Mouse (Mus musculus) liver, embryonic 12.5 days (tissue): ENCODE measurements around the gene Ifnl2. TPM values are rescaled to one million over a fixed set of nuclear protein-coding genes. Genes with fewer than 3 reads are reported as not detected.

Experiments used
- polyA plus RNA-seq: library from polyadenylated mRNA; unstranded; fragments of >200 nt; fragmentation: Nextera tagmentation; extraction: Ambion mirVana; gene quantifications from 2 replicates; pipeline ENCODE4 v1.2.1, GENCODE M21; 2016

The Ifnl2 gene
- polyA plus RNA-seq, 1 experiment from 2014 or later: not detected

Other genes starting within 250 kb of the Ifnl2 start
- 4.6 and 5.4 TPM in 2 replicates for gene Eid2, start 242.6 kb downstream of the Ifnl2 start, polyA plus RNA-seq
- 3.6 and 3.7 TPM in 2 replicates for gene Eid2b, start 232.7 kb downstream of the Ifnl2 start, polyA plus RNA-seq
- gene Selenov, start 219.3 kb downstream of the Ifnl2 start, polyA plus RNA-seq: not detected in 2 replicates
- gene Dll3, start 208.2 kb downstream of the Ifnl2 start, polyA plus RNA-seq: 0.10 and 0.31 TPM in 2 replicates
- gene Timm50, start 198.4 kb downstream of the Ifnl2 start, polyA plus RNA-seq: 137 and 146 TPM in 2 replicates
- 54.0 TPM in 2 replicates for gene Supt5, start 171.7 kb downstream of the Ifnl2 start, polyA plus RNA-seq
- 986 and 994 TPM in 2 replicates for gene Rps16, start 159.8 kb downstream of the Ifnl2 start, polyA plus RNA-seq
- gene Plekhg2, start 137.9 kb downstream of the Ifnl2 start, polyA plus RNA-seq: 13.7 and 14.4 TPM in 2 replicates
- gene Zfp36, start 130.2 kb downstream of the Ifnl2 start, polyA plus RNA-seq: 7.4 and 7.5 TPM in 2 replicates
- 35.1 and 36.8 TPM in 2 replicates for gene Med29, start 117.7 kb downstream of the Ifnl2 start, polyA plus RNA-seq
- 36.5 and 42.4 TPM in 2 replicates for gene Paf1, start 117.5 kb downstream of the Ifnl2 start, polyA plus RNA-seq
- 41.0 and 41.3 TPM in 2 replicates for gene Gmfg, start 73.0 kb downstream of the Ifnl2 start, polyA plus RNA-seq
- 1.3 and 1.5 TPM in 2 replicates for gene Lrfn1, start 58.5 kb downstream of the Ifnl2 start, polyA plus RNA-seq
- not detected in 2 replicates for gene Ifnl3, start 12.4 kb upstream of the Ifnl2 start, polyA plus RNA-seq
- gene Sycn, start 30.4 kb upstream of the Ifnl2 start, polyA plus RNA-seq: not detected in 2 replicates
- not detected in 2 replicates for gene Nccrp1, start 36.8 kb upstream of the Ifnl2 start, polyA plus RNA-seq
- 10.0 and 12.5 TPM in 2 replicates for gene Samd4b, start 87.7 kb upstream of the Ifnl2 start, polyA plus RNA-seq
- gene Pak4, start 87.7 kb upstream of the Ifnl2 start, polyA plus RNA-seq: 24.3 and 24.6 TPM in 2 replicates
- not detected in 2 replicates for gene Acp7, start 120.9 kb upstream of the Ifnl2 start, polyA plus RNA-seq
- 0.28 and 0.48 TPM in 2 replicates for gene Fbxo27, start 182.4 kb upstream of the Ifnl2 start, polyA plus RNA-seq
- gene Fbxo17, start 206.3 kb upstream of the Ifnl2 start, polyA plus RNA-seq: 1.7 and 1.9 TPM in 2 replicates
- 122 and 123 TPM in 2 replicates for gene Mrps12, start 231.4 kb upstream of the Ifnl2 start, polyA plus RNA-seq
- 20.4 and 22.3 TPM in 2 replicates for gene Sars2, start 231.5 kb upstream of the Ifnl2 start, polyA plus RNA-seq
- gene Ccer2, start 245.7 kb upstream of the Ifnl2 start, polyA plus RNA-seq: not detected in 2 replicates